Mouse (Mus musculus) hindbrain, embryonic 13.5 days (tissue): ENCODE measurements around the gene Fzd10. TPM values are rescaled to one million over a fixed set of nuclear protein-coding genes. Genes with fewer than 3 reads are reported as not detected.
A peak's percentile ranks its signal among the peaks of the same experiment; 100 is the strongest.

Experiments used
- ATAC-seq: fragments of 200-750 bp; cut with Nextera tagmentation; 2 replicates; pipeline ENCODE4 v1.8.0; 2017; ENCODE audit warnings: moderate TSS enrichment; ENCODE audit not compliant: low FRiP score
- H3K27ac ChIP-seq: fragments of 300-500 bp; sonication (generic); 2 replicates; pipeline ENCODE4 v1.5.1; 2015; ENCODE audit warnings: inconsistent platforms, mild to moderate bottlenecking, moderate library complexity
- H3K27me3 ChIP-seq: fragments of 300-500 bp; sonication (generic); 2 replicates; pipeline ENCODE4 v1.6.1; 2015; ENCODE audit warnings: mild to moderate bottlenecking, inconsistent platforms
- H3K36me3 ChIP-seq: fragments of 300-500 bp; sonication (generic); 2 replicates; pipeline ENCODE4 v1.6.1; 2015; ENCODE audit warnings: mild to moderate bottlenecking, inconsistent platforms
- H3K4me1 ChIP-seq: fragments of 300-500 bp; sonication (generic); replicated peaks from 2 replicates; pipeline ENCODE4 v1.6.1; 2015; ENCODE audit warnings: inconsistent platforms
- H3K4me2 ChIP-seq: fragments of 300-500 bp; sonication (generic); 2 replicates; pipeline ENCODE4 v1.6.1; 2015; ENCODE audit warnings: inconsistent platforms, mild to moderate bottlenecking, moderate library complexity
- H3K4me3 ChIP-seq: fragments of 300-500 bp; sonication (generic); 2 replicates; pipeline ENCODE4 v1.5.1; 2015; ENCODE audit warnings: mild to moderate bottlenecking, inconsistent platforms
- H3K9ac ChIP-seq: fragments of 300-500 bp; sonication (generic); 2 replicates; pipeline ENCODE4 v1.6.1; 2015; ENCODE audit warnings: mild to moderate bottlenecking, inconsistent platforms
- H3K9me3 ChIP-seq: fragments of 300-500 bp; sonication (generic); 2 replicates; pipeline ENCODE4 v1.6.1; 2016; ENCODE audit warnings: inconsistent platforms
- WGBS: fragments of 180-500 bp; shearing (Covaris S2); methylation state at CpG from one replicate; pipeline ENCODE4 v1.1.7; 2015; 5-methylcytosine and 5-hydroxymethylcytosine counted together
- polyA plus RNA-seq: library from polyadenylated mRNA; unstranded; fragments of >200 nt; fragmentation: Nextera tagmentation; extraction: Ambion mirVana; gene quantifications from 2 replicates; pipeline ENCODE4 v1.2.1, GENCODE M21; 2015

The Fzd10 gene
- polyA plus RNA-seq, result 6.1 and 8.1 TPM in 2 replicates

- Histone ChIP-seq H3K27ac (peak within 1 kb of the TSS; percentile 85), H3K36me3 (no peaks in the 10 kb centered on the region), H3K9me3 (no peaks in the 10 kb centered on the region), H3K4me3 (peak within 1 kb of the TSS; percentile 68), H3K4me1 (peaks cover 65% of the 10 kb centered on the region), H3K9ac (peak within 1 kb of the TSS; percentile 78), H3K27me3 (peaks cover 40% of the 10 kb centered on the region), H3K4me2 (peak within 1 kb of the TSS; percentile 92)
- under 1% methylated on average over 68 of the region's 73 CpGs for WGBS
- peak; percentile 29; the same call in 1 of the 2 replicates for ATAC-seq
These were observed at the start of gene Fzd10 for GRCm38 (mm10) chr5:128600072-128601021. TSS of gene Fzd10 (plus strand) at chr5:128600844.

- peaks cover 21% of the 10 kb centered on the region for H3K4me1 ChIP-seq
- peaks cover 5% of the 10 kb centered on the region; the same call in 1 of the 2 replicates for H3K9me3 ChIP-seq
- peak overlapping the region; percentile 55 for H3K27ac ChIP-seq
- WGBS, result 3% methylated on average over 11 of the region's 11 CpGs
- peak overlapping the region; percentile 27 for H3K4me3 ChIP-seq
- H3K27me3 ChIP-seq, result peaks cover 17% of the 10 kb centered on the region; the same call in 1 of the 2 replicates
- peak overlapping the region; percentile 53 for H3K4me2 ChIP-seq
- peak overlapping the region; percentile 63 for H3K9ac ChIP-seq
- no peaks in the 10 kb centered on the region for H3K36me3 ChIP-seq
- no peak for ATAC-seq
These were observed 49.2 kb upstream of the Fzd10 start for GRCm38 (mm10) chr5:128551448-128551847.

GRCm38 (mm10) chr5:128552136-128552890, 48.3 kb upstream of the Fzd10 start:
- ATAC-seq, result no peak
- Histone ChIP-seq H3K4me1 (peaks cover 21% of the 10 kb centered on the region), H3K4me2 (peak overlapping the region; percentile 53), H3K27ac (no peak overlapping the region), H3K9me3 (peaks cover 5% of the 10 kb centered on the region; the same call in 1 of the 2 replicates), H3K9ac (peak overlapping the region; percentile 15; the same call in 1 of the 2 replicates), H3K27me3 (peaks cover 17% of the 10 kb centered on the region; the same call in 1 of the 2 replicates), H3K4me3 (peak overlapping the region; percentile 15), H3K36me3 (no peaks in the 10 kb centered on the region)
- WGBS, result 7% methylated on average over 28 of the region's 28 CpGs

- Histone ChIP-seq H3K4me2 (no peak overlapping the region), H3K4me1 (no peaks in the 10 kb centered on the region), H3K36me3 (no peaks in the 10 kb centered on the region; the same call in 1 of the 2 replicates), H3K27ac (no peak overlapping the region), H3K9me3 (peaks cover 10% of the 10 kb centered on the region; the same call in 1 of the 2 replicates), H3K4me3 (no peak overlapping the region), H3K27me3 (peaks cover 3% of the 10 kb centered on the region; the same call in 1 of the 2 replicates), H3K9ac (no peak overlapping the region)
- WGBS, result 52% methylated on average over 7 of the region's 7 CpGs
- ATAC-seq, result no peak
These were observed 42.5 kb upstream of the Fzd10 start for GRCm38 (mm10) chr5:128558126-128558525.

GRCm38 (mm10) chr5:128567313-128567712, 33.3 kb upstream of the Fzd10 start:
- WGBS, result 12% methylated on average over 6 of the region's 6 CpGs
- no peaks in the 10 kb centered on the region for H3K36me3 ChIP-seq
- no peak for ATAC-seq
- H3K4me3 ChIP-seq, result no peak overlapping the region
- H3K9me3 ChIP-seq, result no peaks in the 10 kb centered on the region
- H3K9ac ChIP-seq, result no peak overlapping the region
- no peak overlapping the region for H3K4me2 ChIP-seq
- no peak overlapping the region for H3K27ac ChIP-seq
- H3K27me3 ChIP-seq, result no peaks in the 10 kb centered on the region
- peaks cover 12% of the 10 kb centered on the region for H3K4me1 ChIP-seq

- Histone ChIP-seq H3K27ac (no peak overlapping the region), H3K4me3 (no peak overlapping the region), H3K9me3 (no peaks in the 10 kb centered on the region), H3K36me3 (no peaks in the 10 kb centered on the region), H3K4me2 (no peak overlapping the region), H3K27me3 (no peaks in the 10 kb centered on the region), H3K9ac (no peak overlapping the region), H3K4me1 (peaks cover 12% of the 10 kb centered on the region)
- 13% methylated on average over 5 of the region's 5 CpGs for WGBS
- ATAC-seq, result no peak
These were observed 31.7 kb upstream of the Fzd10 start for GRCm38 (mm10) chr5:128568970-128569369.

- Histone ChIP-seq H3K36me3 (no peaks in the 10 kb centered on the region), H3K4me2 (no peak overlapping the region), H3K4me1 (peaks cover 12% of the 10 kb centered on the region), H3K9me3 (no peaks in the 10 kb centered on the region), H3K27me3 (no peaks in the 10 kb centered on the region), H3K27ac (no peak overlapping the region), H3K9ac (no peak overlapping the region), H3K4me3 (no peak overlapping the region)
- whole genome bisulfite sequencing, result 65% methylated on average over 5 of the region's 5 CpGs
- no peak for ATAC-seq
These were observed 30.6 kb upstream of the Fzd10 start for GRCm38 (mm10) chr5:128570091-128570490.

- Histone ChIP-seq H3K4me1 (peaks cover 12% of the 10 kb centered on the region), H3K4me2 (no peak overlapping the region), H3K27ac (no peak overlapping the region), H3K9ac (no peak overlapping the region), H3K4me3 (no peak overlapping the region), H3K9me3 (no peaks in the 10 kb centered on the region), H3K36me3 (no peaks in the 10 kb centered on the region), H3K27me3 (no peaks in the 10 kb centered on the region)
- no peak for ATAC-seq
- WGBS, result 57% methylated on average over 5 of the region's 5 CpGs
These were observed 29.8 kb upstream of the Fzd10 start for GRCm38 (mm10) chr5:128570848-128571247.

GRCm38 (mm10) chr5:128571706-128572105, 28.9 kb upstream of the Fzd10 start:
- Histone ChIP-seq H3K27me3 (no peaks in the 10 kb centered on the region), H3K27ac (no peak overlapping the region), H3K4me3 (no peak overlapping the region), H3K9me3 (no peaks in the 10 kb centered on the region), H3K4me2 (no peak overlapping the region), H3K36me3 (no peaks in the 10 kb centered on the region), H3K4me1 (peaks cover 17% of the 10 kb centered on the region), H3K9ac (no peak overlapping the region)
- 65% methylated on average over 8 of the region's 8 CpGs for WGBS
- no peak for ATAC-seq

- H3K9ac ChIP-seq, result no peak overlapping the region
- ATAC-seq, result no peak
- no peak overlapping the region for H3K4me2 ChIP-seq
- 0 out of 2 replicates have a peak, but pooled peaks cover 4% of the 10 kb centered on the region for H3K27me3 ChIP-seq
- H3K27ac ChIP-seq, result no peak overlapping the region
- WGBS, result 65% methylated on average over 9 of the region's 9 CpGs
- H3K4me3 ChIP-seq, result no peak overlapping the region
- H3K9me3 ChIP-seq, result no peaks in the 10 kb centered on the region
- H3K4me1 ChIP-seq, result peaks cover 13% of the 10 kb centered on the region
- no peaks in the 10 kb centered on the region for H3K36me3 ChIP-seq
These were observed 24.6 kb upstream of the Fzd10 start for GRCm38 (mm10) chr5:128575997-128576579.

GRCm38 (mm10) chr5:128579047-128579650, 21.5 kb upstream of the Fzd10 start:
- Histone ChIP-seq H3K27me3 (0 out of 2 replicates have a peak, but pooled peaks cover 6% of the 10 kb centered on the region), H3K4me1 (peaks cover 18% of the 10 kb centered on the region), H3K9ac (no peak overlapping the region), H3K4me3 (no peak overlapping the region), H3K27ac (no peak overlapping the region), H3K36me3 (no peaks in the 10 kb centered on the region), H3K9me3 (no peaks in the 10 kb centered on the region), H3K4me2 (no peak overlapping the region)
- 33% methylated on average over 9 of the region's 9 CpGs for WGBS
- ATAC-seq, result no peak
